In genomic region chr6:28635092-28635491, GRCm38 (mm10) we compare ENCODE assay signal across 18 mouse cellular contexts.
"Had no signal": no experiment of that assay in that cellular context is flagged by ENCODE, and none has a peak within 500 bp of the region (broad histone marks: within the 10 kb centered on the region; RNA-seq: fewer than 3 reads in every experiment).

No protein-coding gene starts in this region.

- H3K27me3 ChIP-seq: midbrain, embryonic 12.5 days had no signal

- H3K4me2 ChIP-seq: lung, embryonic 14.5 days; midbrain, embryonic 12.5 days had no signal

- H3K27ac ChIP-seq: kidney, postnatal 0 days; left cerebral cortex, adult 2 months; macrophage; midbrain, embryonic 12.5 days; stomach, postnatal 0 days had no signal

- H3K9ac ChIP-seq: lung, embryonic 14.5 days; midbrain, embryonic 12.5 days had no signal

- DNase-seq: kidney, adult 18-20 months; kidney, adult 9 months; kidney, postnatal 36 days; layer of hippocampus, postnatal 36 days; lung, embryonic 14.5 days; right cerebral cortex, postnatal 14 days; right cerebral cortex, postnatal 4 days; thymus, adult 2 months; thymus, postnatal 14 days; thymus, postnatal 4 days had no signal

- ATAC-seq: inflammation-experienced regulatory T-cells, adult 6 months; intestine, embryonic 16.5 days; lung, postnatal 0 days had no signal

- H3K9me3 ChIP-seq: midbrain, embryonic 12.5 days had no signal

- H3K36me3 ChIP-seq: midbrain, embryonic 12.5 days had no signal

- H3K4me3 ChIP-seq: left cerebral cortex, adult 2 months; midbrain, embryonic 12.5 days had no signal
